Mouse (Mus musculus) layer of hippocampus, postnatal 14 days (tissue): Measurements from ENCODE around the gene Slc38a3. TPM values are rescaled to one million over a fixed set of nuclear protein-coding genes. Genes with fewer than 3 reads are reported as not detected.

Source experiments
- DNase-seq, 2 experiments: peaks; one replicate each; pipeline ENCODE4 v3.0.0; 2021 to 2022; ENCODE audit warnings: low spot score in 2 of 2, mixed read lengths in 1 of 2
- long read RNA-seq, 2 experiments: library from polyadenylated mRNA; stranded (forward); transcript quantifications; one replicate each; pipeline ENCODE4 v2.0.0; 2021
- total RNA-seq, 2 experiments: library from RNA; stranded (reverse); gene quantifications; 2 replicates each; pipeline ENCODE4 v1.2.3; 2021

The Slc38a3 gene
- 10 to 100 TPM; 83.3 to 98.4 TPM for total RNA-seq
- long read RNA-seq, experiment 1, transcript Slc38a3-209 (16 exons, 2,463 nt): major isoform, 23 of 35 reads
- long read RNA-seq, experiment 1, partial matches to known transcripts: 3 of 35 reads
- long read RNA-seq, experiment 1, other reads (novel, unspliced or antisense): 6 of 35 reads
- long read RNA-seq, experiment 2, transcript Slc38a3-209 (16 exons, 2,463 nt): major isoform, 23 of 49 reads
- long read RNA-seq, experiment 2, partial matches to known transcripts: 9 of 49 reads
- long read RNA-seq, experiment 2, other reads (novel, unspliced or antisense): 14 of 49 reads

DNA sequence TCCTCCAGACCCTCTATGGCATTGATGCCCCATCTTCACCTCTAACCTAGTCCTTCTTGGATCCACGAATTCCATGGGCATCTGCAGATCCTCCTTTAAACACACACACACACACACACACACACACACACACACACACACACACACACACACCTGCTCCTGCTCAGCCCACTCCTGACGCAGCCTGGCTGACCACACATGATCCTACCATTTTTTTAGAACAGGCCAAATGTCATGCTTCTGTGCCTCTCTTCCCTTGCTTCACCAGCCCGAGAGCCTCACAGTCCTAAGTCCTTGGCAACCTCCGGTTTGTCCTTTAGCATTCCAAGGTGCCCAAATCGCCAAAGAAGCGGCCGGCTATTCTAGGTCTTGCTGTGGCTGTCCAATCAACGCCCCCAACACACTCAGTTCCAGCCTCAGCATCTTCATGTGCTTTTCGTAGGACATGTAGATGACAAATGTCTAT is at the start of gene Slc38a3:
Gene Slc38a3 (minus strand): TSS at position 51 of the 466 bp plus-strand sequence.
- DNase-seq: no peak

DNA sequence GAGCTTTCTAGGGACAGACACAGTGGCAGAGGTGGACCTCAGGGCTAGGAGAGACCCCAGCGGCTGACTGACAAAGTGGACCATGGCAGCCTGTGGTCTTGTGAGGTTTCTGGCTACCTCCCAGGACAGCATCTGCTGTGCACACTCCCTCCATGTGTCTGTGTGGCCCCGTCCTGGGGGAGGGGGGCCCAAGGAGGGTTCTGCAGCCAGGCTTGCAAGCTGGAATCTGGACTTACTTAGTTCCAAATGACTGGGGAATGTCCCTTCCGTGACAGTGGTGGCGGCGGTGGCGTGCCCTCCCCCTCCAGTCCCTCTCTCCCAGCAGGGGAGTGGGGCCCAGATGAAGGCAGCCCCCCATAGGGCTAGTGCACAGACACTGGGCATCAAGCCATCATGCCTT is 47.6 kb upstream of the Slc38a3 start:
- no peak for DNase-seq

DNA sequence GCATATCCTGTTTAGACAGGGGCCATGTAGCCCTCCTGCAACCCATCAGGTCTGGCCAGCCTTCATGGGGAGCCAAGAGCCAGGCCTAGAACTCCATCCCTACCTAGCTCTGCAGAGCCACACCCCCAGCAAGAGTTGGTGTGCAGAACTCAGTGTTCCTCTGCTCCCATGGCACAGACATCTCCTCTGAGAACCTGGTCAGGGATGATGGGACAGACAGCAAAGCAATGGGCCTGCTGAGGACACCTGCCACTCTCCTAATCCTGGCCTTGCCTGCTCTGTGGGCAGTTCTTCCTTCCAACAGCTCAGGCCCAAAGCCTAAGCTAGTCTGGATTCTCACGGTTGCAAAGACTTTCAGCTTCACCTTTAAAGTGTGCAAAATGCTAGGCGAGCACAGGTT is 46.3 kb upstream of the Slc38a3 start:
- no peak for DNase-seq

DNA sequence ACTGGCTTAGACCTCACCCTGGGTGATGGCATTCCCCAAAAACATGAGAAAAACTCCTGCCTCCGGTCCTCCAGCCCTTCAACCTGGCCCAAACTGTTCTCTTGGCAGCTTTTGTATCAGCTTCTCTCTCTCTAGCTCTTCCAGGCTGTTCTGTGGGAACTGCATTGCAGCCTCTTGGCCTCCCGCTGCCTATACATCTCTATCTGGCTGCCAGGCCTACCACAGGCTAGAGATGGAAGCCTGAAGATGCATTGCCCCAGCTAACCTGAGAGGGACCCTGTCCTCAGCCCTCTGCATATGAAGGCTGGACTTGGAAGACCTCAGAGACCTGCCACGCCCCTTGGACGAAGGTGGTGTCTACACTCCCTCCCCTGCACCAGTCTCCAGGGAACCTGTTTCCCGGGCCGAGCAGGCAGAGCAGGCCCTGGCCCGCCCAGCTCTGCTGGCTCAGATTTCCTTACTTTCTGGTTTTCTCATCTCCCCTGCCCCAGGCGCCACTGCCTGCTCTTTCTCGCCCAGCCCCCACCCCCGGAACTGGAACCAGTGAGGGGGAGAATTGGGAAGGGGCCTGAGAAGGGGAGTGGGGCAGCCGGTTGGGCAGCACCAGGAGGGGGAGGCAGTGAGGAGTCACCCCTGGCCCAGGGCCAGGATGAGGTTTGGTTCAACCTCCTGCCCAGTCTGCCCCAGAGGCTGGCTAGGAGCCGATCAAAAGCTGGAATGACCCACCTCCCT is 45.1 kb upstream of the Slc38a3 start:
- DNase-seq: no peak

DNA sequence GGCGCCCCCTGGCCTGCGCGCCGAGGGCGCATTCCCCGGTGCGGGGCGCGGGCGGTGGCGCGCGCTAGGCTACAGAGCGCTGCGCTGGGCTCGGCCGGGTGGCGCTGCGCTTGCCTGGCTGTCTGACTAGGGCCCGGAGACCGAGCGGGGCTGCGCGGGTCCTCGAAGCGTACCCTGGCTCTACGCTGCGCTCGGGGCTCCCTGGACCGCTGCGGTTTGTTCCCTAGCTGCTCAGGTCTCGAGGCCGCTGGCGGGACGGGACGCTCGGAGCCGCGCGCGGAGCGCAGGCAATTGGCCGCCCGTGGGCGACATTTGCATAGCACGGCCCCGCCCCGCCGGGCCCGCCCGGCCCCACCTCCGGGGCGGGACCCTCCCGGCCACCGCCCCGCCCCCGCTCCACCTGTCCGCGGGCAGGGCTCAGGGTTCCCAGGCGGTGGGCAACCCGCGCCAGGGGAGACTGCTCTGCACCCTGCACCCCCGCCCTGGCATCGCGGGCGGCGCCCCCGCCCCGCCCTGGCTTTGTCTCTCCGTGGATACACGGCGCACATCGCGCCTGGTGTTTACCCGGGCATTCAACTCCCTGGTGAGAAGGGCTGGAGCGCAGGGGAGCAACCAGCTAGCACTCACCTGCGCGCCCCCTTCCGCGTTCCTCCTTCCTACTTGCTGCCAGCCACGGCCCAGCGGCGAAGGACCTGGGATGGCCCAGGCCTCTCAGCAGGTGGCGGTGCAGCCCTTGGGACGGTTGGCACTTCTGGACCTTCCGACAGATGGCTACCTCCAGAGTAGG is 40.6 kb upstream of the Slc38a3 start, which contains the start of gene Sema3f:
Gene Sema3f (minus strand): TSS at position 779 of the 787 bp plus-strand sequence.
- peak; percentile 28 to 33 for DNase-seq

DNA sequence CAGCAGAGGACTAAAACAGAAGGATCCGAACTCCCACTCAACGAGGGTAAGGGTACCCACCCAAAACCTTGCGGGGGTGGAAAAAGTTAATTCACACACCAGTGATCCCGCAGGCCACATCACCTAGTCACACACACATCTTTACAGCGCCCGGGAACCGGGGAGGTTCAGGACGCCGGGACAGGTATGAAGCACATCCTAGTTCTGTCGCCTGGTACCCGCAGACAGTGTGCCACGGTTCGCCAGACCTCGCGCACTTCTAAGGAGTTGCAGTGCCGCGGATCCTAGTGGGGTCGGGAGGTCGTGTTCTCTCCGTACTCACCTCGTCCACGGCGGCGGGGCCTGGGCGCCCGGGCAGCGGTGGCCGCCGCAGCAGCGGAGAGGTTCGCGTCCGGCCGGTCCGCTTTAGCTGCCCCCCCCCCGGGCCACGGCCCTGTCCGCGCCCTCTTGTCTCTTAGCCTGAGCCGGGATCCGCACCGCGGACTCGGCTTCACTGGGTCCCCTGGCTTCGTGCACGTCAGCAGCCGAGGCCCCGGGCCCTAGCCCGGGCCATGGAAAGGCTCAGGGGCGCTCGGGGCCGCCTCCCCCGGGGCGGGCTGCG is 39.9 kb upstream of the Slc38a3 start:
- DNase-seq: no peak

DNA sequence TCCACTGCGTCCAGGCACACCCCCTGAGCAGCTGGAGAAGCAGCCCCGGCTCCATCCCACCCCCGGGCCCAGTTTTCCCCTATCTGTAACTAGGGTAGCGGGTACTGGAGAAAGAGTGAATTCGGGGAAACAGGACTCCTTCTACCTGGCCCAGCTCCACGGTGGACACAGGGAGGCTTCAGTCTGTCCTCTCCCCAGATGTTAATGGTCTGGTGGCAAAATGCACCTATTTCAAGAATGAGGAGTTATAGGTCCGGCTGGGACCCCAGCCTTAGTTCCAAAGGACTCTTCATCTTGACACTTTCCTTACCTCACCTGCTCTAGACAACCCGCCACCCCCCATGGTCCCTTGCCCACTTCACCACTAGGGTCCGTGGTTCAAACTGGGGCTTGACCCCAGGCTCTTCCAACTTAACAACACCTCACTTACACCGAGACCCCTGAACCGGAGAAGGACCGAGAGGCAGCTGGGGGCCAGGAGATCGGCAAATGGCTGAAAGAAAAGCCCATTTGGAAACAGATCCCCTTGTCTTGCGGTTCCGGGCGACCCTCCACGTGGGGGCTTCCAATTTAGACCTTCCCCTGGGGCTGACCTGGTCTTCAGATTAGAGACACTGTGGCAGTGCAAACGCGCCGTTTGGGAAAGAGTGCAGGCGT is 39.2 kb upstream of the Slc38a3 start:
- DNase-seq: no peak

DNA sequence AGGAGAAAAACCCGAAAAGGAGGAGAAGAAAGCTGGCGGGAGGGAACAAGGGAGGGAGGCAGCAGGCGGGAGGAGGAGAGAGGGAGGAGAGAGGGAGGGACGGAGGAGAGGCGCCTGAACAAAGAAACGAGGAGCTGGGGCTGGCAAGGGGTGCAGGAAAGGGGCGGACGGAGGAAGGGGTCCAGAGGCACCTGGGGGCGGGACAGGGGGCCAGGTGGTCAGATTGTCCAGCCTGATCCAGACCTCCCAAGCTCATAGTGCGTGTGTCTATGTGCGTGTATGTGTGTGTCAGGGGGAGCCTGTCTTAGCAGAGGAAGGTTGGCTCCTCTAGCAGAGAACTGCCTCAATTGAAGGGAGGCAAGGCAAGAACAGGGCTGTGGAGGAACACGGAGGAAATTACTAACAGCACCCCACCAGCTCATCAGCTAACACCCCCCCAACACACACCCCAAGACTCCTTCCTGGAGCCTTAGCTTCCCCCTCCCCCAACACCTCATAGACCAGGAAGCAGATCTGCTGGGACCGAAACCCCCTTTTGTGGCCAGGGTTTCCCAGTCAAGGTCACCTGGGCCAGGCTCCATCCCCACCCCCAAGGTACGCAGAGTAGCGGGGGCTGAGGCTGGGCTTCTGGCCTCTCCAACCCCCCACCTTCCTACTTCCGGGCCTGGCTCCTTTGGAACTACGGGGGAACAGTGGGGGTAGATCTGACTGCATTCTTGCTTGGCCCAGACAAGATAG is 38.5 kb upstream of the Slc38a3 start:
- no peak for DNase-seq

DNA sequence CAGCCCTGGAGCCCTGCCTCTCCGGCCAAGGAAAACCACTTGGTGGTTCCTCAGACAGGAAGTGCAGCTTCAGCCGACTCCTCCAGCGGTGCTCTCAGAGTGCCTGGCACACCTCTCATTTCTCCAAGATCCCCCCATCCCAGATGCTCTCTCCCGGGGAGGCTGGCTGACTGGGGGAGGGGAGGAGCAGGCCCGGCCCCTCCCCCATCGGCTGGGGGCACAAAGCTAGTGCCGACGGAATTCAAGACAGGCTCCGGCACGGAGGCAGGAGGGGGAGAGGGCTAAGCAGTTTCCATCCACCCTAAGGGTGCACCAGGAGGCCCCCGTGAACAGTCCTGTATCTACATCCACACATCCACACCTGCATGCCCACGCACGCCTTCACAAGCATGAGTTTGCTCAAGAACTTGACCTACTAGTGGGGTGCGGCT is 37.5 kb upstream of the Slc38a3 start:
- no peak for DNase-seq

DNA sequence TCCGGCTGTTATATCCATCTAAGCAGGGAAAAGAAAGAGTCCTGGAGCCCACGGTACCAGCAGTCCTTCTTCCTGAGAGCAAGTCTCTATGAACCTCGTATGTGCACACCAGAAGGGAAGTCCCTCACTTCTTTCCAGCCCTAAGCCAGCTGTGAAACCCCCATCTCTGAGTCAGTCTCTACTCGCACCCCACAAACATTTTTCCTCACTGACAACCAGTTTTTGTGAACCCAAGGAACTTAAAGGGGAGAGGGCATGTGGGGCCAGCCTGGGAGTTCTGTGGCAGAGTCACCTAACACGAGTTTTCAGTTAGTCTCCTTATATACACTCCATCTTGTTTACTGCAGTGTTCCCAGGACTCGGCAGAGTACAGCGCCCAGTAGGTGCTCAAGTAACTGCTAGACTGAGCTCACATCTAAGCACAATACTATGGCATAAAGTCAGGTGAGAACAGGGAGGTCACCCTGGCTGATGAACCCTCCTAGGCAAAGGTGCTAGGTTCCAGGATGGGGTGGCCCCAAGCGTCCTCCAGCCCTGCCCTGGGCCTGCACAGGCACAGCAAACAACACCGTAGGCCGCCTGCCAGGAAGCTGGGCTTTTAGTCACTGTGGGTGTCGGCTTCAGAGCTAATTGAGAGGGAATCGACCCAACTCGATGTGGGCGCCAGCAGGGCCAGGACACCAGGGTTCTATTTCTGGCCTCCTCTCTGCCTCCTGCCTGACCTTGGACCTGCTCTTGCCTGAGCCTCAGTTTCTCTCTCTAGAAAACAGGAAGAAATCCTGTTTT is 34.2 kb upstream of the Slc38a3 start:
- peak in 1 of 2 experiments; percentile 36 for DNase-seq

DNA sequence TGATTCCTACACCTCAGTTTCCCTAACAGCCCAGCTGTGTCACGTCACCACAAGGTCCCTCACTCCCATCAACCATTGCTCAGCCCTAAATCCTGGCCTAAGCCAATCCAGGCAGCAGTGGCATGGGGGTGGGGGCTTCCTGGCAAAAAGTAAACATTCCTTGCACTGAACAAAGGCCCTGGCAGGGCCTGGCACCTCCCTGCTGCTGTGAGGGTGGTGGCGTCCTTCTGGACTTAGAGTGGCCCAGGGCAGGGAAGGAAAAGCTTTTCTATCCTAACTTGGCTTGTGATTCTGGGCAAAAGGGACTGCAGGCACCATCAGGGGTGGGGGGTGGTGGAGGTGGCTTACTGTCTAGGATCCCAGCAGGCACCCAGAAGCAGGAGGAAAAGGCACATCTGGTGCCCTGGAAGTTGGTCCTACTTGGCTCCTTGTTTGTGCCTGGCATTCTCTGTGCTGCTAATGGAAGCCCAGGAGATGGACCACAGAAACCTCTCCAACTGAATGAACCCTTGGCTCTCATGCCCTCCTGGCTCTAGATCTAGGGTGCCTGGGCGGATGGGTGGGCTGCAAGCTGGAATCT is 33.4 kb upstream of the Slc38a3 start:
- no peak for DNase-seq

DNA sequence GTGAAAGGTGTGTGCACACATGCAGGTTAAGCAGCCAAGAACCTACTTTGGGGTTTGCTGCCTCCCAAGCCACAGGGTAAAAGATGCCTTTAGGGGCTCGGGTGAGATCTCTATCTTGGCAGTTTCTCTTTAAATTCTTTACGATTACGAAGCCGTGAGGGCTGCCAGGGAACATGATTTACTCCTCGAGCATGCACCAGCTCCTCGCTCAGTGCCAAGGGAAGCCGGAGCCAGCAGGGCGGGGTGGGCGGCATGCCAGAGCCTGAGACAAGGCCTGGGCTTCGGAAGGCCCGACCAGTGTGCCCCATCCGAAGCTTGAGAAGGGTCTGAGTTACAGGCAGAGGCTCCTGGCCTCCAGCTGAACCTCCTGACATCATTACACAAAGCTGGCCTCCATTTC is 32.3 kb upstream of the Slc38a3 start:
- peak; percentile 50 to 63 for DNase-seq

DNA sequence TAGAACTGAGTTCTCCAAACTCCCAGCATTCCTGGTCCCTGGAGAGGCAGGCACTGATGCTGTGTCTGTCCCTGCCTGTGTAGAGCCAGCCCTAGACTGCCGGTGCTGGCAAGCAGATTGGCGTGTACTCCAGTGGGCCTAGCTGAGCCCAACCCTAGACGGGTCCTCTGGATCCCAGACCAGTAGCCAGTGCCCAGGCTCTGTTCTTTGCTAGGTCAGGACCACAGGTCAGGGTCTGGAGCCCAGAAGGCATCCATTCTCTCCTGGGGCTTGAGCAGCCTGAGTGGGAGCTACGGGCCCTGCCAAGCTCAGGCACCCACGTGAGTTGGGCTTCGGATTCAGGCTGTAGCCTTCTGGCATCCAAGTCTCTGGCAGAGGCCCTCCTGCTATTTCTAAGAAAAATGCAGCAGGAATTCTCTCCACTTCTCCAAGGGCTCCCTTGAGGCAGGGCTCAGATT is 30.8 kb upstream of the Slc38a3 start:
- DNase-seq: peak; percentile 64 to 82

DNA sequence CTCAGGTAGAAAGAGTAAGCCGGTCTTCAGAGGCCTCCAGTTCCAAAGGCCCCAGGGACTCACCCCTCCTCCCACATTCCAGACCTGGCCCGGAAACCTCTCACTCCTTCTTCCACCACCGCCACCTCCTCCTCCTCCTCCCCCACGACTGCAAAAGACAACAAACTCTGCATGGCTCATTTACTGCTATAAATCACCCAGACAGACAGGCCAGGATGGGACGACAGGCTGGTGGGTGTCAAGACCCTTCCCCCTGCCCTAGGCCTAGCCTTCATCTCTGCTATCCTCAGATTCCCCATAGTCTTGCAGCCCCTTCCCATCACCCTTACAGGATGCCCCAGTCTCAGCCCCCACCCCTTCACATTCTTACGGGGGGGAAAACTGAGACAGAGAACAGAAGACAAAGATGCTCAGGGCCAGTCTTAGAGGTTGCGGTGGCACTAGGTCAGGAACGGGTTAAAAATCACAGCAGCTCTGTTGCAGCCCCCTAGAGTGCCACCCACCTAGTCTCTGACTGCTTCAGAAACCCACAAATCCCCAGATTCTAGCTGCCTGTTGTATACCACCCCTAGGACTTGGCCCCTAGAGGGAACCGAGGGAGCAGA is 30.1 kb upstream of the Slc38a3 start:
- DNase-seq: no peak

DNA sequence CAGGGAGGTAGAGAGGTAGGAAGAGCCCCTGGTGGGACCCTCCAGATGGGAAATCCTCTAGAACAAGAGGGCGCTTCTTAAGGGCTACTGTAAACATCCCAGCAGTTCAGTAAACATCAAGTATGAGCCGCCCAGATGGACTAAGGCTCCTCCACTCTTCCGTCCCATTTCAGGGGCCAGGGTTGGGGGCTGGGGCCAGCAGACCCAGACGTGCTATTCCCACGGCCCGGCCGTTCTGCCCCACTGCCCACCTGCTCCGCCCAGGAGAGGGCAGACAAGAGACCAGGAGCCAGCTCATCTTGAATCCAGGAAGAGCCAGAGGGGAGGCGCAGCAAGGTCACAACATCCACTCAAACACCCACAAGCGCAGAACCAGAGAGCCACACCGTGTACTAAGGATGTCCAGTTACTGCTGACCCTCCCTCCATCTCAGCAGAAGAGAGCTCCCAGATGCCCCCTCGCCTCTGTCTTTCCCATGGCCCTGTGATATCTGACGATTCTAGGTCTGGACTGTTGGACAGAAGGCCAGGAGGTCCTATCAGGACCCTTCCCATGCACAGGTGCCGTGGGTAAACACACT is 29.4 kb upstream of the Slc38a3 start:
- no peak for DNase-seq

DNA sequence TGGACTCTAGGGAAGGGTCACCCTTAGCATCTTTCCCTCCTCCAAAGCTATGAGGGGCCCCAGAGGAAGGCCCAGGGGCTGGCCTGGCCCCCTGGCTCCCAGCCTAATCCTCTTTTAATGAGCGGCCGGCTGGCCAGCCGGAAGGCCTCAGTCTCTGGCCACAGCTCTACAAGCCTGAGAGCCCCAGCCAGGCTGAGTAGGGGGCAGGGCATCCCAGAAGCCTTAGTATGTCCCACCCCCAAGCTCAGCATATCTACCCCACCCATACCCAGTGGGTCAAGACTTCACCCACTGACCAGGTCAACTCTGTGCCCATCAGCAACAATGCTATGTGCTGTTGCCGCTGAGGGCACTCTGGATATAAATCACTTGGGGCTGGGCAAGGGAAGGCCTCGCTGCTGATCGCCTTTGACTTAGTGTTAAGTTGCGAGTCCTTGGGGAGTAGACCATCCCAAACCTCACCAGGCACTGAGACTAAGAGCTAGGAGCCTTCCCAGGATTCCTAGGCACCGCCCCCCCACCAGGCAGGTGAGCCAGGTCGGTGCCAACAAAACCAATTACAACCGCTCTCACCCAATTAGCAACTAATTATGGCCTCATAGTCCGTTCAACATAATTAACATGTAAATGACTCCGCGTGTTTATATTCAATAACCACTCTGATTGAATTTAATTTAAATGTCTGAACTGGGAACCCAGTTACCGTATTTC is 28.6 kb upstream of the Slc38a3 start:
- DNase-seq: no peak
